Mouse (Mus musculus) cortical plate, adult 2 months (tissue): ENCODE results near the gene Styx.

Experiments
- CTCF ChIP-seq: fragments of 200-500 bp; IDR thresholded peaks from 2 replicates; pipeline ENCODE4 v1.5.1; 2011; ENCODE audit warnings: mild to moderate bottlenecking, control low read depth, low read length; ENCODE audit not compliant: insufficient read depth; ENCODE audit errors: extremely low read depth
- POLR2A ChIP-seq: fragments of 200-500 bp; IDR thresholded peaks from 2 replicates; pipeline ENCODE4 v1.6.1; 2011; ENCODE audit warnings: mild to moderate bottlenecking, low read length, control low read depth; ENCODE audit not compliant: insufficient read depth; ENCODE audit errors: extremely low read depth

GRCm38 (mm10) chr14:45350931-45351859, at the start of gene Styx:
- peak; percentile 59; the same call in 1 of the 2 replicates for TF ChIP-seq POLR2A
- no peak for TF ChIP-seq CTCF
